Mouse (Mus musculus): ENCODE data around the gene Ephb1. TPM values are rescaled to one million over a fixed set of nuclear protein-coding genes. Genes with fewer than 3 reads are reported as not detected.

Gene Ephb1
- total RNA-seq, 2 experiments from 2014 or later, result 15.5 to 22.4 TPM

GRCm38 (mm10) chr9:102309278-102309677 lies 45.2 kb downstream of the Ephb1 start:
- intact Hi-C loops (cut with DNase I), result loop anchor here (5.0 kb wide), 2 partner anchors 37 to 77 kb away; no protein-coding TSS in a partner anchor
- DNase-seq, result no peak

GRCm38 (mm10) chr9:102307656-102308055 lies 46.8 kb downstream of the Ephb1 start:
- intact Hi-C loops (cut with DNase I), result loop anchor here (1.0 to 5.0 kb wide), 3 partner anchors 35 to 75 kb away; partner anchors contain the start of gene Ephb1
- peak; percentile 8 to 22 for DNase-seq

GRCm38 (mm10) chr9:102306645-102307415 lies 47.7 kb downstream of the Ephb1 start:
- intact Hi-C loops (cut with DNase I), result loop anchor here (1.0 to 5.0 kb wide), 3 partner anchors 35 to 75 kb away; partner anchors contain the start of gene Ephb1
- peak; percentile 60 to 62 for DNase-seq

- DNase-seq, result no peak
- intact Hi-C loops (cut with DNase I), result loop anchor here (5.0 kb wide), 2 partner anchors 33 to 73 kb away; no protein-coding TSS in a partner anchor
Observed at GRCm38 (mm10) chr9:102305432-102306100, 48.9 kb downstream of the Ephb1 start.

GRCm38 (mm10) chr9:102304796-102305195 lies 49.7 kb downstream of the Ephb1 start:
- DNase-seq, result no peak
- intact Hi-C loops (cut with DNase I), result loop anchor here (5.0 kb wide), 2 partner anchors 32 to 72 kb away; no protein-coding TSS in a partner anchor

- DNase-seq, result no peak
- intact Hi-C loops (cut with DNase I), result no loop called here
Observed at GRCm38 (mm10) chr9:102303882-102304281, 50.6 kb downstream of the Ephb1 start.

- DNase-seq, result no peak
- intact Hi-C loops (cut with DNase I), result no loop called here
Observed at GRCm38 (mm10) chr9:102300985-102301384, 53.5 kb downstream of the Ephb1 start.

- intact Hi-C loops (cut with DNase I), result no loop called here
Observed at GRCm38 (mm10) chr9:102298741-102299140, 55.8 kb downstream of the Ephb1 start.

GRCm38 (mm10) chr9:102297986-102298385 lies 56.5 kb downstream of the Ephb1 start:
- DNase-seq, result no peak
- intact Hi-C loops (cut with DNase I), result no loop called here

More at GRCm38 (mm10) chr9:102298741-102299140, 55.8 kb downstream of the Ephb1 start:
- no peak for DNase-seq

GRCm38 (mm10) chr9:102297176-102297575 lies 57.3 kb downstream of the Ephb1 start:
- intact Hi-C loops (cut with DNase I), result no loop called here
- DNase-seq, result no peak

- intact Hi-C loops (cut with DNase I), result no loop called here
- no peak for DNase-seq
Observed at GRCm38 (mm10) chr9:102293605-102294004, 60.9 kb downstream of the Ephb1 start.

- no peak for DNase-seq
- intact Hi-C loops (cut with DNase I), result no loop called here
Observed at GRCm38 (mm10) chr9:102291230-102291629, 63.3 kb downstream of the Ephb1 start.

GRCm38 (mm10) chr9:102288356-102288755 lies 66.1 kb downstream of the Ephb1 start:
- intact Hi-C loops (cut with DNase I), result no loop called here
- DNase-seq, result no peak

- peak in 1 of 2 experiments; percentile 15 for DNase-seq
Observed at GRCm38 (mm10) chr9:102275931-102276330, 78.6 kb downstream of the Ephb1 start.

GRCm38 (mm10) chr9:102274016-102274415 lies 80.5 kb downstream of the Ephb1 start:
- DNase-seq, result no peak
- intact Hi-C loops (cut with DNase I), result loop anchor here (5.0 kb wide), 1 partner anchor 33 kb away; no protein-coding TSS in a partner anchor

More at GRCm38 (mm10) chr9:102275931-102276330, 78.6 kb downstream of the Ephb1 start:
- intact Hi-C loops (cut with DNase I), result no loop called here

- DNase-seq, result no peak
- intact Hi-C loops (cut with DNase I), result loop anchor here (5.0 kb wide), 1 partner anchor 34 kb away; no protein-coding TSS in a partner anchor
Observed at GRCm38 (mm10) chr9:102273469-102273808, 81.1 kb downstream of the Ephb1 start.

- intact Hi-C loops (cut with DNase I), result loop anchor here (5.0 kb wide), 1 partner anchor 34 kb away; no protein-coding TSS in a partner anchor
- DNase-seq, result peak; percentile 14 to 22
Observed at GRCm38 (mm10) chr9:102272731-102273468, 81.6 kb downstream of the Ephb1 start.

- intact Hi-C loops (cut with DNase I), result loop anchor here (5.0 kb wide), 1 partner anchor 37 kb away; no protein-coding TSS in a partner anchor
- no peak for DNase-seq
Observed at GRCm38 (mm10) chr9:102270496-102270895, 84.0 kb downstream of the Ephb1 start.

GRCm38 (mm10) chr9:102267311-102268027 lies 87.0 kb downstream of the Ephb1 start:
- DNase-seq, result peak; percentile 46 to 53
- intact Hi-C loops (cut with DNase I), result no loop called here

- intact Hi-C loops (cut with DNase I), result loop anchor here (1.0 kb wide), 1 partner anchor 91 kb away; the partner anchor contains the start of gene Ephb1
- DNase-seq, result no peak
Observed at GRCm38 (mm10) chr9:102263760-102264159, 90.7 kb downstream of the Ephb1 start.
